Mouse (Mus musculus) cerebellum, adult 2 months (tissue): ENCODE measurements around the gene Il9r.

Experiments
- CTCF ChIP-seq: fragments of 200-500 bp; IDR thresholded peaks from 2 replicates; pipeline ENCODE4 v1.5.1; 2011; ENCODE audit warnings: low read depth, mild to moderate bottlenecking, control low read depth, low read length, moderate library complexity, borderline replicate concordance; ENCODE audit not compliant: insufficient read depth
- POLR2A ChIP-seq: fragments of 200-500 bp; IDR thresholded peaks from 2 replicates; pipeline ENCODE4 v1.6.1; 2011; ENCODE audit warnings: low read length, control low read depth, borderline replicate concordance; ENCODE audit not compliant: insufficient read depth

- TF ChIP-seq POLR2A (no peak), CTCF (no peak)
These were observed 25.4 kb upstream of the Il9r start for GRCm38 (mm10) chr11:32225222-32226104.
